Mouse (Mus musculus) kidney, embryonic 15.5 days (tissue): ENCODE data around the gene Dgkz. TPM values are rescaled to one million over a fixed set of nuclear protein-coding genes. Genes with fewer than 3 reads are reported as not detected.

Experiments
- ATAC-seq: fragments of 200-750 bp; cut with Nextera tagmentation; replicated peaks from 2 replicates; pipeline ENCODE4 v1.8.0; 2017; ENCODE audit warnings: moderate TSS enrichment; ENCODE audit not compliant: low FRiP score
- H3K27ac ChIP-seq: fragments of 300-500 bp; sonication (generic); 2 replicates; pipeline ENCODE4 v1.5.1; 2015; ENCODE audit warnings: mild to moderate bottlenecking, inconsistent platforms
- H3K27me3 ChIP-seq: fragments of 300-500 bp; sonication (generic); 2 replicates; pipeline ENCODE4 v1.6.1; 2015; ENCODE audit warnings: inconsistent platforms
- H3K36me3 ChIP-seq: fragments of 300-500 bp; sonication (generic); 2 replicates; pipeline ENCODE4 v1.6.1; 2015; ENCODE audit warnings: inconsistent platforms
- H3K4me1 ChIP-seq: fragments of 300-500 bp; sonication (generic); 2 replicates; pipeline ENCODE4 v1.6.1; 2015; ENCODE audit warnings: inconsistent platforms
- H3K4me2 ChIP-seq: fragments of 300-500 bp; sonication (generic); 2 replicates; pipeline ENCODE4 v1.6.1; 2015; ENCODE audit warnings: moderate library complexity, mild to moderate bottlenecking, inconsistent platforms
- H3K4me3 ChIP-seq: fragments of 300-500 bp; sonication (generic); replicated peaks from 2 replicates; pipeline ENCODE4 v1.5.1; 2015; ENCODE audit warnings: mild to moderate bottlenecking, inconsistent platforms
- H3K9ac ChIP-seq: fragments of 300-500 bp; sonication (generic); 2 replicates; pipeline ENCODE4 v1.6.1; 2015; ENCODE audit warnings: mild to moderate bottlenecking, inconsistent platforms
- H3K9me3 ChIP-seq: fragments of 300-500 bp; sonication (generic); replicated peaks from 2 replicates; pipeline ENCODE4 v1.6.1; 2016; ENCODE audit warnings: inconsistent platforms
- WGBS: fragments of 180-500 bp; shearing (Covaris S2); methylation state at CpG from one replicate; pipeline ENCODE4 v1.1.7; 2015; ENCODE audit warnings: mixed read lengths; 5-methylcytosine and 5-hydroxymethylcytosine counted together
- polyA plus RNA-seq: library from polyadenylated mRNA; unstranded; fragments of >200 nt; fragmentation: Nextera tagmentation; extraction: Ambion mirVana; gene quantifications from 2 replicates; pipeline ENCODE4 v1.2.1, GENCODE M21; 2015

Dgkz gene
- polyA plus RNA-seq, 1 experiment from 2014 or later = 46.7 TPM

DNA sequence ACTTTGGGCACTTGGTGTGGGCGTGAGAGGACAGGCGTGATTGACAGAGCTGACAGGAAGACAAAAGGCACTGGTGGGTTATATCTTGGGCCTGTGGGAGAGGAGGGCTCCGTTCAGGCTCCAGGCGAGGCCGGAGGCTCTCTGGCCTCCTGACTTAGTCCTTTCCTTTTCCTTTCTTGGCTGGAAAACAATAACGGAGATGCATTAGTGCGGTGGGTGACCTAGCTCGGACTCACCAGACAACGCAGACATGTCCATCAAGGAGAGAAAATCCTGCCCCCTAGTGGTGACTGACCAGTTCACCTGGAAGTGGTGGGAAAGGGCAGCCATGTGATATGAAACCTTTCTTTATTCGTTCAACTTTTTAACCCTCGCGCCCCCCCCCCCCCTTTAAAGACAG is 45.7 kb downstream of the Dgkz start:
- Histone ChIP-seq H3K9ac (peak overlapping the region; percentile 86; the same call in 1 of the 2 replicates), H3K36me3 (peaks cover 19% of the 10 kb centered on the region), H3K27me3 (peaks cover 5% of the 10 kb centered on the region; the same call in 1 of the 2 replicates), H3K4me1 (peaks cover 61% of the 10 kb centered on the region), H3K4me3 (peak overlapping the region; percentile 63), H3K9me3 (no peaks in the 10 kb centered on the region), H3K4me2 (peak overlapping the region; percentile 65), H3K27ac (no peak overlapping the region)
- ATAC-seq = no peak
- 11% methylated on average over 12 of the region's 12 CpGs for WGBS

DNA sequence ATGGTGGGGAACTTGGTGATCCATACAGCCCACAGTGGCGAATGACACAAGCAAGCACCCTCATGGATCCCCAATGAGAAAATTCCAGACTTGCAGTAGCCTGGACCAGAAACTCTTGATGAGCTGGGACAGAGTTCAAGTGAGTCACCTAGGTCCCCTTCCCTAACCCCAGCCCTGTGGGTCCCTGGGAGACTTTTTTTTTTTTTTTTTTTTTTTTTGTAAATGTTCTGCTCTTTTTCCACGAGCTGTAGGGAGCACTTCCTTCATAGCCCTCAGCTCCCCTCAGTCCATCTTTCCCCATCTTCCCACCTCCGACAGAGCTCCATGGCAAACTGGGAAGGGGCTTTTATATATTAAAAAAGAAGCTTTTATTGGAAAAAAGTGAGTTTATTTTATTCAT is 46.2 kb downstream of the Dgkz start:
- no peak overlapping the region for H3K27ac ChIP-seq
- no peak for ATAC-seq
- peaks cover 14% of the 10 kb centered on the region; the same call in 1 of the 2 replicates for H3K36me3 ChIP-seq
- H3K4me3 ChIP-seq = peak overlapping the region; percentile 63
- no peaks in the 10 kb centered on the region for H3K9me3 ChIP-seq
- H3K4me2 ChIP-seq = peak overlapping the region; percentile 65
- peaks cover 56% of the 10 kb centered on the region for H3K4me1 ChIP-seq
- H3K9ac ChIP-seq = no peak overlapping the region
- WGBS = 56% methylated on average over 3 of the region's 3 CpGs
- H3K27me3 ChIP-seq = peaks cover 9% of the 10 kb centered on the region

DNA sequence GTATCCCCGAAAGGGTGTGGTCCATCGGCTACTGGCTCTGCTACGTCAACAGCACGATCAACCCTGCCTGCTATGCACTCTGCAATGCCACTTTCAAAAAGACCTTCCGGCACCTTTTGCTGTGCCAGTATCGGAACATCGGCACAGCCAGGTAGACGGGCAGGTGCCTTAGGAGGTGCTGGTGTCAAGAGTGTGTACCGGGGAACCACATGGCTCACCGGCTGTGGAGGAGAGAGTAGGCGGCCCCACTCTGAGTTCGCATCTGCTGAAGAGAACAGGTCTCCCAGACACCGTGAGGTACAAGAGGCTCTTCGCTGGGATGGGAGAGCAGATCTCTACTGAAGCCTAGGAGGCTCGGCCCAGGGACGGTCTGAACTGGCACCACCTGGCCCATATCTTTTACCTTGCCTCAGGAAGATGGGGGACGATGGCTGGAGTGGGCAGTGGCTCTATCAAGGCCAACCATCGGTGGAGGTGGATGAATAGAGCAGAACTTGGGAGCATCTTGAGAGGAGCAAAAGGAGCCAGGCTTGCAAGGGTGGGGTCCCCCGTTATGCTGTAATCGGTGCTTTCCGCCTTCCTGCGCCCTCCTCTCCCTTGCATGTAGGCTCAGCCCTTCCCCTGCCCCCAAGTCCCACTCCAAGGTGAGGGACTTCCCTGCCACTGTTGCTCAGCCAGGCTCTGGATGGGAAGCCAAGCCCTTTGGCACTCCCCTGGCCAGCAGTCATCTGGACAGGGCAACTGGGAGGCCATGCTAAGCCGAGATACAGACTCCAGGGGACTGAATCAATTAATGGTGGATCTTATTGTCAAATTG is 46.9 kb downstream of the Dgkz start:
- 69% methylated on average over 23 of the region's 23 CpGs for WGBS
- peaks cover 15% of the 10 kb centered on the region for H3K27me3 ChIP-seq
- ATAC-seq = no peak
- H3K4me2 ChIP-seq = peak overlapping the region; percentile 48
- H3K27ac ChIP-seq = no peak overlapping the region
- no peak overlapping the region for H3K4me3 ChIP-seq
- peaks cover 8% of the 10 kb centered on the region; the same call in 1 of the 2 replicates for H3K36me3 ChIP-seq
- H3K9ac ChIP-seq = no peak overlapping the region
- H3K9me3 ChIP-seq = no peaks in the 10 kb centered on the region
- H3K4me1 ChIP-seq = peaks cover 51% of the 10 kb centered on the region

GRCm38 (mm10) chr2:91927826-91928533 is 47.7 kb downstream of the Dgkz start:
- 48% methylated on average over 34 of the region's 34 CpGs for WGBS
- Histone ChIP-seq H3K9me3 (no peaks in the 10 kb centered on the region), H3K9ac (no peak overlapping the region), H3K4me2 (peak overlapping the region; percentile 48), H3K27ac (no peak overlapping the region), H3K4me1 (peaks cover 51% of the 10 kb centered on the region), H3K36me3 (peaks cover 7% of the 10 kb centered on the region; the same call in 1 of the 2 replicates), H3K4me3 (no peak overlapping the region), H3K27me3 (peaks cover 23% of the 10 kb centered on the region)
- ATAC-seq = no peak

GRCm38 (mm10) chr2:91926949-91927348 is 48.7 kb downstream of the Dgkz start, which contains the start of gene Chrm4:
TSS of gene Chrm4 (plus strand) at chr2:91927249.
- H3K9me3 ChIP-seq = no peaks in the 10 kb centered on the region
- ATAC-seq = no peak
- no peak within 1 kb of the TSS for H3K27ac ChIP-seq
- H3K4me1 ChIP-seq = peaks cover 51% of the 10 kb centered on the region
- H3K4me3 ChIP-seq = no peak within 1 kb of the TSS
- peaks cover 7% of the 10 kb centered on the region; the same call in 1 of the 2 replicates for H3K36me3 ChIP-seq
- H3K4me2 ChIP-seq = peak within 1 kb of the TSS; percentile 48
- H3K9ac ChIP-seq = no peak within 1 kb of the TSS
- peaks cover 33% of the 10 kb centered on the region for H3K27me3 ChIP-seq
- WGBS = 90% methylated on average over 3 of the region's 3 CpGs

DNA sequence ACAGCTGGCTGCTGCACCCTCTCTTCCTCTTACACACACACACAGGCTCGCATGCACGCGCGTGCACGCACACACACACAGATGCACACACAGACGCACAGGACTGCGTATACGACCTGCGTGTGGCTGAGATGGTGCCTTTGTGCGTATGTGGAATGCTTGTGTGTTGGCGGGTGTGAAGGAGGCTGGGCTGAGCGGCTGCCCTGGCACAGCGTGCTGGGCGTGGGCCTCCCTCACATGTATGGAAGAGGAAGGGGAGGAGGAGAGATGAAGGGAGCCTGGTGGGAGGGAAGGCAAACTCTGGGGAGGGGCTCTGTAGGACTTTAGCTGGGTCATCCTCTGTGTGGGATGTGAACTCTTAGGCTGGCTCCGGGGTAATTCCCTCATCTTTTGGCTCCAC is 50.2 kb downstream of the Dgkz start:
- H3K36me3 ChIP-seq = peaks cover 7% of the 10 kb centered on the region; the same call in 1 of the 2 replicates
- H3K4me3 ChIP-seq = no peak overlapping the region
- peaks cover 47% of the 10 kb centered on the region for H3K27me3 ChIP-seq
- H3K4me2 ChIP-seq = no peak overlapping the region
- no peak overlapping the region for H3K27ac ChIP-seq
- ATAC-seq = no peak
- WGBS = 84% methylated on average over 15 of the region's 15 CpGs
- H3K9ac ChIP-seq = no peak overlapping the region
- H3K4me1 ChIP-seq = peaks cover 52% of the 10 kb centered on the region
- H3K9me3 ChIP-seq = no peaks in the 10 kb centered on the region

GRCm38 (mm10) chr2:91924726-91925125 is 50.9 kb downstream of the Dgkz start:
- no peak for ATAC-seq
- Histone ChIP-seq H3K27ac (no peak overlapping the region), H3K4me3 (no peak overlapping the region), H3K9me3 (no peaks in the 10 kb centered on the region), H3K9ac (no peak overlapping the region), H3K27me3 (peaks cover 50% of the 10 kb centered on the region), H3K36me3 (peaks cover 5% of the 10 kb centered on the region; the same call in 1 of the 2 replicates), H3K4me1 (peaks cover 45% of the 10 kb centered on the region), H3K4me2 (no peak overlapping the region)
- 80% methylated on average over 1 of the region's 1 CpGs for WGBS

- no peaks in the 10 kb centered on the region for H3K9me3 ChIP-seq
- H3K27ac ChIP-seq = no peak overlapping the region
- H3K4me2 ChIP-seq = peak overlapping the region; percentile 99
- peaks cover 50% of the 10 kb centered on the region for H3K27me3 ChIP-seq
- H3K36me3 ChIP-seq = peaks cover 8% of the 10 kb centered on the region; the same call in 1 of the 2 replicates
- peaks cover 41% of the 10 kb centered on the region for H3K4me1 ChIP-seq
- no peak overlapping the region for H3K9ac ChIP-seq
- H3K4me3 ChIP-seq = peak overlapping the region; percentile 62
- no peak for ATAC-seq
- 4% methylated on average over 54 of the region's 54 CpGs for WGBS
These were observed 52.0 kb downstream of the Dgkz start for GRCm38 (mm10) chr2:91923415-91924337.

DNA sequence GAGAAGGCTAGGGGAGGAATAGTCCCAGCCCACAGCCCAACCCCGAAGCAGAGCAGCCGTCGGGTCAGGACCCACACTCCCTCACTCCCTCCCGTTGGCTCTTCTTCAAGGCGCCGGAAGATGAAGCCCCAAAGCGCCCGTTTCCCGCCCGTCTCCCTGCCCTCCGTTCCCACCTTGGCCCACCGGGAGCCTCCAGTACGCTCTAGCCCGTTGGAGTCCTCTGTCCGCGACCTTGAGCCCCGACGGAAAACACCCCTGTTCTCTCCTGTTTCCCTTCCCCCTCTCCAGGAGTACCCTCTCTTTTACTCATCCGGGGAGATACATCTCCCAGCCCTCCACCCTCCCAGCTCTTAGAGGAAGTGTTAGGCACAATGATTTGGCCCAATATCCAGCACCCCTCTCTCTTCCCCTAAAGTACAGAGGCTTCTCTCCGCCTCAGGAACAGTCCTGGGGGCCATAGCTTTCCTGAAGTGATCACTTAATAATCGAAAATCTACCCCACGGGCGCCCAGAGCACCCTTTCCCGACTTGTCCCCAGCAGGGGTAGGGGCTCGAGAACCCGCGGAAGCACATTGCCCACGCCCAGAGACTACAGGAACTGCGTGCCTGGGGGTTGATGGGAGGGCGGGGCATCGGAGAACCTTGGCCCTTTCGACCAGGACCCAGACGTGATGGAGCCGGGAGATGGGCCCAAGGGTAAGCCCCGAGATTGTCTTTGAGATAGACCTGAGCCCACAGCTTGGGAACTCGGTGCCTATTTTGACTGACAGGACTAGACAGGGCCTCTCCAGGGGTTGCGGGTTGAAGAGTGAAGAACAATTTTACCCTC is 52.9 kb downstream of the Dgkz start:
- Histone ChIP-seq H3K9me3 (no peaks in the 10 kb centered on the region), H3K27ac (no peak overlapping the region), H3K4me3 (peak overlapping the region; percentile 62), H3K4me1 (peaks cover 36% of the 10 kb centered on the region), H3K36me3 (peaks cover 17% of the 10 kb centered on the region), H3K27me3 (peaks cover 50% of the 10 kb centered on the region), H3K9ac (0 out of 2 replicates have a peak overlapping the region, but pooled peaks have one; percentile 19), H3K4me2 (peak overlapping the region; percentile 99)
- peak; percentile 1; the same call in 1 of the 2 replicates for ATAC-seq
- 2% methylated on average over 37 of the region's 37 CpGs for WGBS

GRCm38 (mm10) chr2:91921790-91922570 is 53.7 kb downstream of the Dgkz start:
- Histone ChIP-seq H3K9ac (peak overlapping the region; percentile 19; the same call in 1 of the 2 replicates), H3K36me3 (peaks cover 25% of the 10 kb centered on the region), H3K4me2 (peak overlapping the region; percentile 99), H3K4me1 (peaks cover 32% of the 10 kb centered on the region), H3K27me3 (peaks cover 50% of the 10 kb centered on the region), H3K27ac (no peak overlapping the region), H3K4me3 (peak overlapping the region; percentile 62), H3K9me3 (no peaks in the 10 kb centered on the region)
- ATAC-seq = peak; percentile 67
- under 1% methylated on average over 63 of the region's 64 CpGs for WGBS
